Mouse (Mus musculus) hindbrain, embryonic 13.5 days (tissue): ENCODE measurements around the gene Kcnh6. TPM values are rescaled to one million over a fixed set of nuclear protein-coding genes. Genes with fewer than 3 reads are reported as not detected.

ENCODE experiments used
- ATAC-seq: fragments of 200-750 bp; cut with Nextera tagmentation; 2 replicates; pipeline ENCODE4 v1.8.0; 2017; ENCODE audit warnings: moderate TSS enrichment; ENCODE audit not compliant: low FRiP score
- H3K27ac ChIP-seq: fragments of 300-500 bp; sonication (generic); 2 replicates; pipeline ENCODE4 v1.5.1; 2015; ENCODE audit warnings: inconsistent platforms, mild to moderate bottlenecking, moderate library complexity
- H3K27me3 ChIP-seq: fragments of 300-500 bp; sonication (generic); 2 replicates; pipeline ENCODE4 v1.6.1; 2015; ENCODE audit warnings: mild to moderate bottlenecking, inconsistent platforms
- H3K36me3 ChIP-seq: fragments of 300-500 bp; sonication (generic); 2 replicates; pipeline ENCODE4 v1.6.1; 2015; ENCODE audit warnings: mild to moderate bottlenecking, inconsistent platforms
- H3K4me1 ChIP-seq: fragments of 300-500 bp; sonication (generic); replicated peaks from 2 replicates; pipeline ENCODE4 v1.6.1; 2015; ENCODE audit warnings: inconsistent platforms
- H3K4me2 ChIP-seq: fragments of 300-500 bp; sonication (generic); 2 replicates; pipeline ENCODE4 v1.6.1; 2015; ENCODE audit warnings: inconsistent platforms, mild to moderate bottlenecking, moderate library complexity
- H3K4me3 ChIP-seq: fragments of 300-500 bp; sonication (generic); 2 replicates; pipeline ENCODE4 v1.5.1; 2015; ENCODE audit warnings: mild to moderate bottlenecking, inconsistent platforms
- H3K9ac ChIP-seq: fragments of 300-500 bp; sonication (generic); 2 replicates; pipeline ENCODE4 v1.6.1; 2015; ENCODE audit warnings: mild to moderate bottlenecking, inconsistent platforms
- H3K9me3 ChIP-seq: fragments of 300-500 bp; sonication (generic); 2 replicates; pipeline ENCODE4 v1.6.1; 2016; ENCODE audit warnings: inconsistent platforms
- WGBS: fragments of 180-500 bp; shearing (Covaris S2); methylation state at CpG from one replicate; pipeline ENCODE4 v1.1.7; 2015; 5-methylcytosine and 5-hydroxymethylcytosine counted together
- polyA plus RNA-seq: library from polyadenylated mRNA; unstranded; fragments of >200 nt; fragmentation: Nextera tagmentation; extraction: Ambion mirVana; gene quantifications from 2 replicates; pipeline ENCODE4 v1.2.1, GENCODE M21; 2015

Kcnh6 gene
- polyA plus RNA-seq, 1 experiment from 2014 or later, result 2.3 TPM

DNA sequence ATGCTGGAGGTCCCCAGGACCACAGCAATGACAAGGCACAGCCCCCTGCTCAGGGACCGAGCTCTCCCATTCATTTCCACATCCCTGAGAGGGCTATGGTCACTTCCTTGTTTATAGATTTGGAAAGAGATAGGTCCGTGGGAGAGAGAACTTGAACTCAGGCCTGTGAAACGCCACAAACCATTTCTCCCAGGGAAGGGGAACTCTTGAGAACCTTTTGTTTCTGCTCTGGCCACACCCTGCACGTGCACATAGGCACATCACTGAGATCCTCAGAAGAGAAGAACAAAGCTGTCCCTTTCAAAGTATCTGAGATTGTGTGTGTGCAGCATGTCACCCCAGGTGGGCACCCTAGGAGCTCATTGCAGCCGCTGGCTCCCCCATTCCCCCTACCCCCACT lies 29.3 kb upstream of the Kcnh6 start:
- Histone ChIP-seq H3K4me2 (no peak overlapping the region), H3K9ac (no peak overlapping the region), H3K27me3 (0 out of 2 replicates have a peak, but pooled peaks cover 10% of the 10 kb centered on the region), H3K27ac (no peak overlapping the region), H3K4me3 (no peak overlapping the region), H3K4me1 (no peaks in the 10 kb centered on the region), H3K9me3 (no peaks in the 10 kb centered on the region), H3K36me3 (no peaks in the 10 kb centered on the region)
- WGBS, result 68% methylated on average over 5 of the region's 5 CpGs
- ATAC-seq, result no peak

DNA sequence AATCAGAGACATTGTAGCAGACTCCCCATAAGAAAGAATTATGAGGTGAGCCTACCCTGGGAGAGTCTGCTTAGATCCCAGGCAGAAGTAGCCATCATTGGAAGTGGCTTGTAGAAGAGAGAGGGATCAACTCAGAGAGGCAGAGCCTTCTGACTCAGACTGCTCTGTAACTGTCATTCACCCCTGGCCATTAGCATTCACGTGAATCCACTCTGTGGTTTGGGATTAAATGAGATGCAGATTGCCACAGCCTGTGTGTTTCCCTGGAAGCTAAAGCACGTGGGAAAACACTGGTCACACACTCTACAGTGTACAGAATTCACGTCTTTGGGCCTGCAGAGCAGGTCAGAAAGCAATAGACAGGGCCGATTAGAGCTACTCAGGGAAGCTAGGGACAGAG lies 23.5 kb upstream of the Kcnh6 start:
- no peak for ATAC-seq
- no peaks in the 10 kb centered on the region for H3K9me3 ChIP-seq
- peaks cover 2% of the 10 kb centered on the region; the same call in 1 of the 2 replicates for H3K27me3 ChIP-seq
- 56% methylated on average over 4 of the region's 4 CpGs for WGBS
- H3K36me3 ChIP-seq, result no peaks in the 10 kb centered on the region
- H3K4me2 ChIP-seq, result no peak overlapping the region
- no peak overlapping the region for H3K27ac ChIP-seq
- H3K9ac ChIP-seq, result no peak overlapping the region
- H3K4me1 ChIP-seq, result 0 out of 2 replicates have a peak, but pooled peaks cover 4% of the 10 kb centered on the region
- no peak overlapping the region for H3K4me3 ChIP-seq

DNA sequence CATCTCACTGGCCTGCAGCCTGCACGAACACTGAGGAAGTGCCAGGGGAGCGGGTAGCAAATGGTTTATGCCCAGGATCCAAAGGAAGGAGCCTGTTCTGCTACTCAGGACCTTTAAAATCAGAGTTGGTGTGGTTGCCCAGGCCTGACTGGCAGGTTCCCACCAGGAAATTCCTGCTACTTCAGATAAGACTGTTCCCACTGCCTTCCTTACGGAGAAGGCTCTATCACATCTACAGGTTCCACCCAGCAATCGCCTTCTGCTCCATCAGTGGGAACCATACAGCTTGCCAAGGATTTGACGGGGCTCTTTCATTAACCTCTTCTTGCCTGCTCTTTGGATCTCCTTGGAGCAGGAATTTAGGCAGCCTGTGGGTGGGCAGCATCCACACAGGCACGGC lies 20.5 kb upstream of the Kcnh6 start:
- Histone ChIP-seq H3K9me3 (no peaks in the 10 kb centered on the region), H3K27me3 (peaks cover 3% of the 10 kb centered on the region; the same call in 1 of the 2 replicates), H3K4me3 (no peak overlapping the region), H3K4me2 (no peak overlapping the region), H3K4me1 (0 out of 2 replicates have a peak, but pooled peaks cover 4% of the 10 kb centered on the region), H3K36me3 (no peaks in the 10 kb centered on the region), H3K27ac (no peak overlapping the region), H3K9ac (no peak overlapping the region)
- no peak for ATAC-seq
- 79% methylated on average over 6 of the region's 6 CpGs for WGBS

DNA sequence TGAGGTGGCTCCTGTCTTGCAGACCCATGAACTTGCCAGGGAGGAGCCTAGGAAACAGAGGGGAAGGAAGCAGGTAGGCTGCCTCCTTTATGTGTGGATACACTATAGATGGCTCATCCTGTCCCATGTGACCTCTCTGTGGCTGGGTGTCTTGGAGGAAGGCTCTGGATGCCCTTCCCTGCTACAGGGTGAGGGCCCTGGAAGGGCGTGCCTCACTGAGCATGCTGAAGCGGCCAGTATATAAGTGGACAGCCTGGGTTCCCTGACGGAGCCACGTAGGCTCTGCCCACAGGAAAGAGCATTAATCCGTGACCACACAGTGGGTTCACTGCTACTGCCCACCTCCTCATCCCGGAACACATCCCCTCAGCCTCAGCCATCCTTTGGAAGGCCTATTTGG lies 18.5 kb upstream of the Kcnh6 start:
- no peak overlapping the region for H3K27ac ChIP-seq
- H3K9ac ChIP-seq, result no peak overlapping the region
- no peak overlapping the region for H3K4me2 ChIP-seq
- no peaks in the 10 kb centered on the region for H3K36me3 ChIP-seq
- no peak overlapping the region for H3K4me3 ChIP-seq
- ATAC-seq, result no peak
- 0 out of 2 replicates have a peak, but pooled peaks cover 4% of the 10 kb centered on the region for H3K4me1 ChIP-seq
- H3K9me3 ChIP-seq, result no peaks in the 10 kb centered on the region
- WGBS, result 78% methylated on average over 6 of the region's 6 CpGs
- peaks cover 3% of the 10 kb centered on the region; the same call in 1 of the 2 replicates for H3K27me3 ChIP-seq

DNA sequence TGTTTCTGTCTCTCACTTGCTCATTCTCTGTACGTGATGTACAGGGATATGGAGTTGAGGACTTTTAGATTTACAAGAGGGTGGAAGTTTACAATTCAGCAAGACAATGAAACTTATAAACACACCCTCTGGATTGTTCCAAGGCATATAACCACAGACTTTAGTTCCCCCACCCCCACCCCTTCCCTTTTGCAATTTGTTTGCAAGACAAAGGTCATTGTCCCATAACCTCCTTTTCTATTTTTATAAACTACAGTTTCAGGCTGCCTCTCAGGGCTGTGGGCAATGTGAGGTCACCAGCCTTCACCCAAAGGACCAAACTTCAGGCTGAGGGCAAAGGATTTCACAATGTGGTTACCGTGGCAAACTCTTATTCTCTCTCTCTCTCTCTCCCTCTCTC lies 17.7 kb upstream of the Kcnh6 start:
- ATAC-seq, result no peak
- H3K27ac ChIP-seq, result no peak overlapping the region
- H3K36me3 ChIP-seq, result no peaks in the 10 kb centered on the region
- WGBS, result 65% methylated on average over 2 of the region's 2 CpGs
- no peaks in the 10 kb centered on the region for H3K9me3 ChIP-seq
- no peak overlapping the region for H3K9ac ChIP-seq
- H3K4me1 ChIP-seq, result 0 out of 2 replicates have a peak, but pooled peaks cover 4% of the 10 kb centered on the region
- no peak overlapping the region for H3K4me2 ChIP-seq
- H3K4me3 ChIP-seq, result no peak overlapping the region
- peaks cover 3% of the 10 kb centered on the region; the same call in 1 of the 2 replicates for H3K27me3 ChIP-seq

DNA sequence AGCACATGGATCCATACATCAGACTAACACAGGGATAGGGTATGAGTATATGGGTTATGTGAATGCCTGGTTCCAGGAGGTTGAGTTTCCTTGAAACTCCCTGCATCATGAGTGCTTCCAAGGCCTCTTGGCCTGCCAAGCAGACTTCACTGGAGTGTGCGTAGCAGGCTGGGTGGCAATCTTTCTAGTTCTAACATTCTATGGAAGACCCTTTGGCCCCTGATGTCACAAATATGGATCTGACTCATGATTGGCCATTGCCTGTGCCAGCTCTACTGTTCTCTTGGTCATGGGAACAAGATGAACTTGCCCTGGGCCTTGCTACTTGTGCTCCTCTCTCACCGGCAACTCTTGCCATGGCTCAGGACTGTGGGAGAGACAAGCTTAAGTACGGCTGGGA lies 13.5 kb upstream of the Kcnh6 start, which contains the start of gene Ace3:
TSS of gene Ace3 (plus strand) at position 301 of the 400 bp plus-strand sequence.
- ATAC-seq, result no peak
- Histone ChIP-seq H3K9me3 (no peaks in the 10 kb centered on the region), H3K4me2 (no peak within 1 kb of the TSS), H3K9ac (no peak within 1 kb of the TSS), H3K27me3 (peaks cover 5% of the 10 kb centered on the region; the same call in 1 of the 2 replicates), H3K4me1 (0 out of 2 replicates have a peak, but pooled peaks cover under 1% of the 10 kb centered on the region), H3K27ac (no peak within 1 kb of the TSS), H3K36me3 (no peaks in the 10 kb centered on the region), H3K4me3 (no peak within 1 kb of the TSS)
- WGBS, result 94% methylated on average over 3 of the region's 3 CpGs

DNA sequence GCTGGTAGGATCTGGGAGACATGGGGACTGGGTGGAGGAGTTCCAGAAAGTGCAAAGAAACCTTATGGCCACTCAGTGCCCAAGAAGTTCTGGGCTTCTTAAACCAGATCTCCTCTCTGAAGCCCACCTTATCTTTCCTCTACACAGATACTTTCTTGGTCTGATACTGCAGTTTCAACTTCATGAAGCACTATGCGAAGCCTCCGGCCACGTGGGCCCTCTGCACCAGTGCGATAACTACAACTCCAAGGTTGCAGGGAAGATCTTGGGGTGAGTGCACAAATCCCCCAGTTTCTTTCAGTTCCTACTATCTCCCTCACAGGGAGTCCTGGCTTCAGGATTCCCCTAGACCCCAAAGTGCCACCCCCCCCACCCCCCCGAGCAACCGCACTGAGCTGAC lies 7.9 kb upstream of the Kcnh6 start:
- no peak overlapping the region for H3K4me2 ChIP-seq
- peaks cover 3% of the 10 kb centered on the region; the same call in 1 of the 2 replicates for H3K27me3 ChIP-seq
- 96% methylated on average over 6 of the region's 6 CpGs for WGBS
- H3K9ac ChIP-seq, result no peak overlapping the region
- H3K4me1 ChIP-seq, result no peaks in the 10 kb centered on the region
- H3K4me3 ChIP-seq, result no peak overlapping the region
- no peak overlapping the region for H3K27ac ChIP-seq
- H3K9me3 ChIP-seq, result no peaks in the 10 kb centered on the region
- no peaks in the 10 kb centered on the region for H3K36me3 ChIP-seq
- no peak for ATAC-seq

DNA sequence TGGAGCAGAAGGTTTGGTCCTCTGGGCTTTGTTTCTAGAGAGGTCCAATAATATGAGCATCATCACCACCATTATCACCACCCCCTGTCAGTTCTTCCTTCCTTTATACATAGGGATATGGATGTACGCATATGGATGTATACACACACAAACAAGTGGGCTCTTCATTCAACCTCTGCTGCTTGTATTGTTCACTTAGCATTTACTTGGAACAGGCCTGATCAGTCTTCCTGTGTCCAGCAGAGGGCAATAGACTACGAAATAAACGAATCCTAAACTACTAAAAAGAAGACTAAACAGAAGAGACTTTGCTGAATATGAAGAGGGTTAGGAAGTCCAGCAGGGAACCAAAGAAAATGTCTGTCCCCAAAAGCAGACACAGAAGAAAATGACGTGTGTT lies 6.2 kb upstream of the Kcnh6 start:
- H3K4me3 ChIP-seq, result no peak overlapping the region
- H3K27me3 ChIP-seq, result peaks cover 3% of the 10 kb centered on the region; the same call in 1 of the 2 replicates
- no peak overlapping the region for H3K4me2 ChIP-seq
- no peak overlapping the region for H3K27ac ChIP-seq
- H3K4me1 ChIP-seq, result peaks cover 14% of the 10 kb centered on the region
- no peaks in the 10 kb centered on the region for H3K36me3 ChIP-seq
- no peak overlapping the region for H3K9ac ChIP-seq
- H3K9me3 ChIP-seq, result no peaks in the 10 kb centered on the region
- WGBS, result 60% methylated on average over 4 of the region's 4 CpGs
- no peak for ATAC-seq

DNA sequence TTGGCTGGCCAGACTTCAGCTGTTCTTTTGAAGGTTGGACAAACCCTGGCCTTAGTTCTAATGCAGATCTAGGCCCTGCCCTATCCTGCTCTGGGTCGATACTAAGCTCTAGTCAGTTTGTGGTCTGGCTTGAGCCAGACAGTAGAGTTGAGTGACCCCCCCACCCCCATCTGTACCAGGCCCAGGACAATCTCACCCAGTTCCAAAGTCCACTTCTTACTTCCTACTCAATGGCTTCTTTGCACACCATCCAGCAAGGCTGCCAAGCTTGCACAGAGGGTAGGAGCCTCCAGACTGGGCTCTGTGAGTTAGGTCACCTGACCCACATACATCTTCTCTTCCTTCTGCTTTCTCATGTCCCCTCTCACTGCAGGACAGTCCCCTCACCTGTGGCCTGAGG lies 3.3 kb upstream of the Kcnh6 start:
- Histone ChIP-seq H3K9me3 (no peaks in the 10 kb centered on the region), H3K27me3 (peaks cover 13% of the 10 kb centered on the region), H3K27ac (no peak overlapping the region), H3K4me1 (peaks cover 32% of the 10 kb centered on the region), H3K4me3 (no peak overlapping the region), H3K9ac (no peak overlapping the region), H3K36me3 (no peaks in the 10 kb centered on the region), H3K4me2 (no peak overlapping the region)
- WGBS, result 78% methylated on average over 1 of the region's 1 CpGs
- ATAC-seq, result no peak

DNA sequence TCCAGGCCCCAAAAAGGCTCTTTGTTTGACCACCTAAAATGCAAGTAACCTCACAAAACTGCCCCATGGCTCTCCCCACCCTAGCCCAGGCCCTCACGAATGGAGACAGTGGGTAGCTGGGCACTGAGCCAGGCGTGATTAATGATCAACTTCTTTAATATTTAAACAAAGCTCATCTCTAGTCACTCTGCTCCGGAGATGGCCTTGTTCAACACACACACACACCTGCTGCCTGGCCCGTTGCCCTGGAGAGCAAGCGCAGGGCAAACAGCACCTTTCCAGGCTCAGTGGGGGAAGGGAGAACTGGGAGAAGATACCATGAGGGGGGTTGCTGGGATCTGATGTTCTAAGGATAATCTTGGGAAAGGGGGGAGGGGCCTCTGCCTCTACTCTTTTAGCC lies 2.0 kb upstream of the Kcnh6 start:
- no peak overlapping the region for H3K9ac ChIP-seq
- no peaks in the 10 kb centered on the region for H3K36me3 ChIP-seq
- H3K4me3 ChIP-seq, result no peak overlapping the region
- WGBS, result 29% methylated on average over 5 of the region's 5 CpGs
- H3K27ac ChIP-seq, result no peak overlapping the region
- no peaks in the 10 kb centered on the region for H3K9me3 ChIP-seq
- peaks cover 22% of the 10 kb centered on the region for H3K27me3 ChIP-seq
- ATAC-seq, result no peak
- peaks cover 32% of the 10 kb centered on the region for H3K4me1 ChIP-seq
- no peak overlapping the region for H3K4me2 ChIP-seq

DNA sequence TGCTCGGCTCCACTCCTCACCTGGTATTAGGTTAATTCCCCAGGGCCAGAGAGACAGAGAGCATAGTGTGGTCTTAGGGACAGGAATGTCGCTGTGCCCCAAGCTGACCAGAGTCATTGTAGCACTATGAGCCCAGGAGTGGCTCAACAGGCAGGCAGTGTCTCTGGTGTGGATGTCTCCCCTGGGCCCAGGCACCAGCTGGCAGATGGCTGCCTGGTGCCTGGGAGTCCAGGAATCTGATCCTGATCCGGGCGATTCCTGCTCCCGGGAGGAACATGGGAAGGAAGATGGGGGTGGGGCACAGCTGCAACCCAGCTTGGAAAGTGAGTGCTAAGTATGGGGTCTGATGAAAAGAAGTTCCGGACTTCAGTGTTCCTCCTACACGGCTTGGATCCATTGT lies 4.8 kb downstream of the Kcnh6 start:
- Histone ChIP-seq H3K36me3 (no peaks in the 10 kb centered on the region), H3K27ac (no peak overlapping the region), H3K4me3 (no peak overlapping the region), H3K4me2 (no peak overlapping the region), H3K27me3 (peaks cover 33% of the 10 kb centered on the region), H3K9ac (no peak overlapping the region), H3K9me3 (no peaks in the 10 kb centered on the region), H3K4me1 (peaks cover 34% of the 10 kb centered on the region)
- no peak for ATAC-seq
- 45% methylated on average over 7 of the region's 7 CpGs for WGBS

DNA sequence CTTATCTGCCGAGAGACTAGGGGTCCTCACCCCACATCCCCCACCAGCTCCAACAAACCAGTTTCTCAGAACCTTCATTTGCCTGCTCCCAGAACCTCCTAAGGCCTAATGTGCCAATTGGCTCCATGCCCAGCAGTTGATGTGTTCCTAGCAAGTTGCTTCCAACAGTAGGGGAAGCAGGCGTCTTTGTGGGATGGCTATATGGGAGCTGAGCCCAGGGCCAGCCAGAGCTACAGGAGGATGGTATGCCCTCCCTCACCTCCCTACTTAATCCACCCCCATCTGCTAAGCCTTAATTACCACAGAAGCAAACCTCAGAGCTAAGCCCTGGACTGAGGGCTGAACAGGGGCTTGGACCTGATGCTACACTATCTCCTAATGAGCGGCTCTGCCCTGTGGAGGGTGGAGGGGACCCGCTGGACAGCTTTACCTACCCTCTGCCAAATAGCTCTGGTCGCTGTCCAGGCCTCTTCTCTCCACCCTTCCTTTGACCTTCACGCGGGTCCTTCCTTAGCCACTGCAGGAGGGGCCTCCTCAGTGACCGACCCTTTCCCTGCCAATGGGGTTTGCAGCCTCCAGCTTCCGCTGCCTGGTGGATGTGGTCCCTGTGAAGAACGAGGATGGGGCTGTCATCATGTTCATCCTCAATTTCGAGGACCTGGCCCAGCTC lies 5.8 kb downstream of the Kcnh6 start:
- peaks cover 28% of the 10 kb centered on the region for H3K27me3 ChIP-seq
- ATAC-seq, result 0 out of 2 replicates have a peak, but pooled peaks have one; percentile 32
- 66% methylated on average over 11 of the region's 11 CpGs for WGBS

DNA sequence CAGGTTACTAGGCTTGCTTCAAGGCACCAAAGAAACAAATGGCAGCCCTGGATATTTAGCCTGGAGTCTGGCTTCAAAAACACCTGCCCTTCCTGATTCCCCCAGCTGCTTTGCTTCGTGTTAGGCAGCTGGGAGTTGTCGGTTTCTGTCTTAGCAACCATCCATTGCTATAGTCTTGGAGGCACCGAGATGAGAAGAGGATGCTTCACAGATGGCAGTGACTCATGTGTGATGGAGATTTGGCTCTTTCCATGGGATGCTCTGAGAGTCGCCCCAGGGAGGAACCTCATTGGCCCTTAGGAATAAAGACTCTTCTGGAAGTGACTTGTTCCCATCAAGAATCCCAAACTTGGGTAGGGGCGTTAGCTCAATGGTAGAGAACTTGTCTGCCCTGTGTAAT lies 8.5 kb downstream of the Kcnh6 start:
- no peak overlapping the region for H3K4me2 ChIP-seq
- no peak for ATAC-seq
- H3K9ac ChIP-seq, result no peak overlapping the region
- no peaks in the 10 kb centered on the region for H3K9me3 ChIP-seq
- peaks cover 21% of the 10 kb centered on the region for H3K27me3 ChIP-seq
- H3K4me3 ChIP-seq, result no peak overlapping the region
- no peaks in the 10 kb centered on the region for H3K36me3 ChIP-seq
- H3K27ac ChIP-seq, result no peak overlapping the region
- WGBS, result 82% methylated on average over 5 of the region's 5 CpGs
- peaks cover 32% of the 10 kb centered on the region for H3K4me1 ChIP-seq

More for the DNA sequence above, 5.8 kb downstream of the Kcnh6 start:
- Histone ChIP-seq H3K4me2 (no peak overlapping the region), H3K27ac (no peak overlapping the region; the same call in 1 of the 2 replicates), H3K9ac (no peak overlapping the region), H3K4me3 (no peak overlapping the region), H3K4me1 (peaks cover 25% of the 10 kb centered on the region), H3K36me3 (no peaks in the 10 kb centered on the region), H3K9me3 (no peaks in the 10 kb centered on the region)
